Mouse (Mus musculus): ENCODE results near the gene Prr5l.

- no peak for TF ChIP-seq CTCF (IDR thresholded peaks at IDR 0.05; ENCODE audit: low read depth, low read length)
- no peak for TF ChIP-seq POLR2A (IDR thresholded peaks at IDR 0.05; ENCODE audit: borderline replicate concordance, low read depth, low read length)
Measured at GRCm38 (mm10) chr2:101825226-101826120, 57.4 kb downstream of the Prr5l start.

Data from bone marrow macrophage, adult 2 months (primary cell).